Mouse (Mus musculus) small intestine, adult 2 months (tissue): ENCODE measurements around the gene Ggt1.

Source experiments
- CTCF ChIP-seq: fragments of 200-500 bp; IDR thresholded peaks from 2 replicates; pipeline ENCODE4 v1.5.1; 2012; ENCODE audit warnings: low read depth, mild to moderate bottlenecking, control low read depth, inconsistent platforms, low read length, moderate library complexity, mixed read lengths; ENCODE audit not compliant: insufficient replicate concordance, insufficient read length; ENCODE audit errors: extremely low read depth
- POLR2A ChIP-seq: fragments of 200-500 bp; IDR thresholded peaks from 2 replicates; pipeline ENCODE4 v1.6.1; 2012; ENCODE audit warnings: low read depth, mild to moderate bottlenecking, control low read depth, inconsistent platforms, low read length, moderate library complexity

DNA sequence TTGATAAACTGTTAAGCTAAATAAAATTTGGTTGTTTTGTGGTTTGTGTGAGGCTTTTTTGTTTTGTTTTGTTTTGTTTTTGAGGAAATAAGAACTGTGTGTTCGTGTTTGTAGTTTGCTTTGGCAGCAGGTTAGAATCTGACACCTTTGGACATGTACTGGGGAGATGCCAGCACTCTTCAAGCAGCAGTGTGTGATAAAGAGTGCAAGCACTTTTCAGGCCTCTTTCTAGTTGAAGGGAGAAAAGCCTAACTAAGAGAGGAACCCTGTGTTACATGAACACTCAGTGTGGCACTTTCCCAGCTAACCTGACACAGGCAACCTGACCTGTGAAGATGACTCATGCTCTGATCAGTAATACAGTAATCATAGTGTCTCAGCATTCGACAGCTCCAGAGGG lies 26.0 kb upstream of the Ggt1 start:
- TF ChIP-seq CTCF (no peak), POLR2A (no peak)
